Mouse (Mus musculus): ENCODE results near the gene Olfr1019. TPM values are rescaled to one million over a fixed set of nuclear protein-coding genes. Genes with fewer than 3 reads are reported as not detected.

Gene Olfr1019
- polyA plus RNA-seq (2015; fragmentation: Nextera tagmentation; extraction: Ambion mirVana): not detected in 2 replicates

DNA sequence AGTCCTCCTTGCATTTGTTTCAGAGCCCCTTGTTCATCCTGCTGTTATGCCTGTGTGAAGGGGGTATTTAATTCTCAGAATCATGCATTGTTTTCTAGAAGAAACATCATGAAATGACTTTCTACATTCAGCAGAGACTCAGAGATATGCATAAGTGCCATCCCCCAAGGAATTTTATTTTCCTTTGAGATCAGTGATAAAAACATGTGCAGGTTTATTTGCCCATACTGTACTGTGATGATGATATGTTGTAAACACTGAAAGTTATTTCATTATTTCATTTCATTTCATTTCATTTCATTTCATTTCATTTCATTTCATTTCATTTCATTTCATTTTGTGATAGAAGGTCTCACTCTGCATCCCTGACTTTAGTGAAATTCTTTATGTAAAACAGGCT is at the start of gene Olfr1019:
Gene Olfr1019 (minus strand): TSS at position 101 of the 400 bp plus-strand sequence.
- Histone ChIP-seq H3K9me3 (replicated peaks; ENCODE audit: control insufficient read depth, low read length) (no peaks in the 10 kb centered on the region), H3K4me1 (ENCODE audit: control insufficient read depth, low read depth, low read length) (no peaks in the 10 kb centered on the region), H3K4me3 (ENCODE audit: low read depth, low read length) (no peak within 1 kb of the TSS), H3K36me3 (ENCODE audit: control insufficient read depth, insufficient read depth) (no peaks in the 10 kb centered on the region), H3K27ac (ENCODE audit: low read length) (no peak within 1 kb of the TSS), H3K27me3 (ENCODE audit: control insufficient read depth, insufficient read depth, low read depth, low read length) (no peaks in the 10 kb centered on the region), H3K4me2 (ENCODE audit: low read depth, low read length) (no peak within 1 kb of the TSS), H3K9ac (ENCODE audit: low read depth, low read length) (no peak within 1 kb of the TSS)
- ATAC-seq (ENCODE audit: low read depth): no peak

DNA sequence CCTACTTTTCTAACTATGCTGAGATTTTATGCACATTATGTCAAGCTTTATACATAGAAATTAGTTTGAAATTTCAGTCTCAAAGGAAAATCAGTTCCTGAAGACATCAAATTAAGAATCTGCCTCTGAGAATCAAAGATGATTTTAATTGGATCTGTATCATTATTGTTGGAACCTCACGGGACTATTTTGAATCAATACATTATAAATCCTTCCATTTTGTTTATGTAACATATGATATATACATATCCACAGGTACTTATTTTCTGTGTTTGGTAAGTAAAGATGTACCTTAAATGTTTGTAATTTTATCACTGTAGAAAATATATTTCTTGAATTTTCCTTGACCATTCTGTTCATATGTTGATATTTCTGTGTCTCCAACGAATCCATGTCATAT is 40.1 kb upstream of the Olfr1019 start, which contains the start of gene Olfr1023:
Gene Olfr1023 (plus strand): TSS at position 301 of the 400 bp plus-strand sequence.
- Histone ChIP-seq H3K9me3 (replicated peaks; ENCODE audit: control insufficient read depth, low read length) (no peaks in the 10 kb centered on the region), H3K27ac (ENCODE audit: low read length) (no peak within 1 kb of the TSS), H3K4me1 (ENCODE audit: control insufficient read depth, low read depth, low read length) (no peaks in the 10 kb centered on the region), H3K4me2 (ENCODE audit: low read depth, low read length) (no peak within 1 kb of the TSS), H3K9ac (ENCODE audit: low read depth, low read length) (no peak within 1 kb of the TSS), H3K36me3 (ENCODE audit: control insufficient read depth, insufficient read depth) (no peaks in the 10 kb centered on the region), H3K27me3 (ENCODE audit: control insufficient read depth, insufficient read depth, low read depth, low read length) (no peaks in the 10 kb centered on the region), H3K4me3 (ENCODE audit: low read depth, low read length) (no peak within 1 kb of the TSS)
- ATAC-seq (ENCODE audit: low read depth): no peak
- WGBS (ENCODE audit: insufficient replicate concordance): 50% methylated on average over 2 of the region's 2 CpGs

DNA sequence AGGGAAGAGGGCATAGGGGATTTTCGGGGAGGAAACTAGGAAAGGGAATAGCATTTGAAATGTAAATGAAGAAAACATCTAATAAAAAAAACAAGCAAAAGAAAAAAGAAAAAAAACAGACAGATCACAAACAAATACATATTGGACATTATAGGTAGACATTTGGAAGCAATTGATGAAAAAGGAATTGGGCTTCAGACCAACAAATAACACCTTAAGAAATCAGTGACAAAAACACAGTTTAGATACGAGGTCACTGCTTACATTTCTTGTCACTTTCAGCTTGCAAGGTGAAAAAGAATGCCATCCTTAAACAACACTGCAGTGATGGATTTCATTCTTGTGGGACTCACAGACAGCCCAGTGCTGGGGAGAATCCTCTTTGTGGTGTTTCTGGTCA is 23.0 kb upstream of the Olfr1019 start, which contains the start of gene Olfr1022:
Gene Olfr1022 (plus strand): TSS at position 301 of the 400 bp plus-strand sequence.
- ATAC-seq (ENCODE audit: low read depth): no peak
- no peaks in the 10 kb centered on the region for H3K36me3 ChIP-seq (ENCODE audit: control insufficient read depth, insufficient read depth)
- H3K4me1 ChIP-seq (ENCODE audit: control insufficient read depth, low read depth, low read length): no peaks in the 10 kb centered on the region
- WGBS (ENCODE audit: insufficient replicate concordance): 20% methylated on average over 2 of the region's 2 CpGs
- no peaks in the 10 kb centered on the region for H3K9me3 ChIP-seq (replicated peaks; ENCODE audit: control insufficient read depth, low read length)
- H3K4me3 ChIP-seq (ENCODE audit: low read depth, low read length): no peak within 1 kb of the TSS
- H3K4me2 ChIP-seq (ENCODE audit: low read depth, low read length): no peak within 1 kb of the TSS
- H3K27me3 ChIP-seq (ENCODE audit: control insufficient read depth, insufficient read depth, low read depth, low read length): no peaks in the 10 kb centered on the region
- H3K9ac ChIP-seq (ENCODE audit: low read depth, low read length): no peak within 1 kb of the TSS
- no peak within 1 kb of the TSS for H3K27ac ChIP-seq (ENCODE audit: low read length)

DNA sequence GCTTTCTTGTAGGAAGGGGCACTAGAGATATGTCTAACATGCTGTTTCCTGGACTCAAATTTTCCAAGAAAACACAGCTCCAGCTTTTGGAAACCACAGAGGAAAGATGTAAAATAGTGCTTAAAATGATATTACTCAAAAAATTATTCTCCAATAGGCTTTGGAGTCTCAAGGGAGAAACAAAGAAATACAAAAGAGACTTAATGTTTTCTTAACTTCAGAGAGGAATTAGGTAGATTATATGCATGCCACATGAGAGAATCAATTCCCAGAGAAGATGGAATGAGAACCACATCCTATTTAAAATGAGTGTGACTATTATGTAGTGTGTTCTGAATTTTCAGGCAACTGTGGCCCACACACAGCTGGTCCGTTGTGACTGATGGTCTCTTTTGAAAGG is 1.4 kb upstream of the Olfr1019 start, which contains the start of gene Olfr1020:
Gene Olfr1020 (plus strand): TSS at position 301 of the 400 bp plus-strand sequence.
- Histone ChIP-seq H3K27ac (ENCODE audit: low read length) (no peak within 1 kb of the TSS), H3K27me3 (ENCODE audit: control insufficient read depth, insufficient read depth, low read depth, low read length) (no peaks in the 10 kb centered on the region), H3K36me3 (ENCODE audit: control insufficient read depth, insufficient read depth) (no peaks in the 10 kb centered on the region), H3K4me2 (ENCODE audit: low read depth, low read length) (no peak within 1 kb of the TSS), H3K4me1 (ENCODE audit: control insufficient read depth, low read depth, low read length) (no peaks in the 10 kb centered on the region), H3K9ac (ENCODE audit: low read depth, low read length) (no peak within 1 kb of the TSS), H3K4me3 (ENCODE audit: low read depth, low read length) (no peak within 1 kb of the TSS), H3K9me3 (replicated peaks; ENCODE audit: control insufficient read depth, low read length) (no peaks in the 10 kb centered on the region)
- ATAC-seq (ENCODE audit: low read depth): no peak
- WGBS (ENCODE audit: insufficient replicate concordance): 57% methylated on average over 1 of the region's 1 CpGs

DNA sequence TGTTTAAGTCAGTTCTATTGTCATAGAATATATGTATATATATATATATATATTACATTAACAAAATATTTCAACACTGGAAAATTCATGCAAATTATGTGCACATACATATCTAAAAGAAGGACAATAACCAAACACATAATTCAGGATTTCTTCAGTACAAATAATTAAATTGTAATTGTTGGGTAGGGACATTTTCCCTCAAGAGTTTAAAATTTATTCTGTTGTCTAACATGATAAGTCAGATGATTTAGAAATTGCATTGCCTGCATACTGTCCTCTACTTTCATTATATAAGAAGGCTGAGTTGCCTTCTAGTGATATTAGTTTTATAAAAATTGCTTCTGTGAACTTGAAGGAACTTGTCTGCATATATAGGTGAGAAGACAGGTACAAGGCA is 27.1 kb downstream of the Olfr1019 start, which contains the start of gene Olfr1018:
Gene Olfr1018 (plus strand): TSS at position 301 of the 400 bp plus-strand sequence.
- H3K27me3 ChIP-seq (ENCODE audit: control insufficient read depth, insufficient read depth, low read depth, low read length): no peaks in the 10 kb centered on the region
- no peaks in the 10 kb centered on the region for H3K9me3 ChIP-seq (replicated peaks; ENCODE audit: control insufficient read depth, low read length)
- H3K9ac ChIP-seq (ENCODE audit: low read depth, low read length): no peak within 1 kb of the TSS
- no peak for ATAC-seq (ENCODE audit: low read depth)
- H3K36me3 ChIP-seq (ENCODE audit: control insufficient read depth, insufficient read depth): no peaks in the 10 kb centered on the region
- H3K4me3 ChIP-seq (ENCODE audit: low read depth, low read length): no peak within 1 kb of the TSS
- no peaks in the 10 kb centered on the region for H3K4me1 ChIP-seq (ENCODE audit: control insufficient read depth, low read depth, low read length)
- no peak within 1 kb of the TSS for H3K4me2 ChIP-seq (ENCODE audit: low read depth, low read length)
- H3K27ac ChIP-seq (ENCODE audit: low read length): no peak within 1 kb of the TSS

DNA sequence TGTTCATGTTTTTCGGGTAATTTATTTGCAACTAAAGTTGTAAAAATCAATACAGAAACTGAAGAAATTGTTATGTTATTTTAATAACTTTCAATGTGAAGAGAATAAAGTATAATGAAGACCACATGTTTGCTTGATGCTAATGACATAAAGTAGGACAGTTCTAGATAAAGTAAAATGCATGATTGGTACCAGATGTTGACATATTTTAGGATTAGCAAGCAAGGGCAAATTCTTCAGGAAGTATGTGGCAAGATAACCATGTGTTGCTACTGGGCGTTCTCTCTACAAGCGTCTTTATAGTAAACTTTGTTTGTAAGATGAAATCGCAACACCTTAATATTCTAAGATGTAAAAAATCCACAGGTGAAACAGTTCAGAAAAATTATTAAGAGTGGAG is 40.8 kb downstream of the Olfr1019 start:
- ATAC-seq (ENCODE audit: low read depth): no peak
- H3K4me2 ChIP-seq (ENCODE audit: low read depth, low read length): no peak overlapping the region
- 63% methylated on average over 4 of the region's 4 CpGs for WGBS (ENCODE audit: insufficient replicate concordance)
- H3K4me3 ChIP-seq (ENCODE audit: low read depth, low read length): no peak overlapping the region
- no peaks in the 10 kb centered on the region for H3K36me3 ChIP-seq (ENCODE audit: control insufficient read depth, insufficient read depth)
- H3K9ac ChIP-seq (ENCODE audit: low read depth, low read length): no peak overlapping the region
- no peaks in the 10 kb centered on the region for H3K27me3 ChIP-seq (ENCODE audit: control insufficient read depth, insufficient read depth, low read depth, low read length)
- H3K4me1 ChIP-seq (ENCODE audit: control insufficient read depth, low read depth, low read length): no peaks in the 10 kb centered on the region
- H3K27ac ChIP-seq (ENCODE audit: low read length): no peak overlapping the region
- no peaks in the 10 kb centered on the region for H3K9me3 ChIP-seq (replicated peaks; ENCODE audit: control insufficient read depth, low read length)

DNA sequence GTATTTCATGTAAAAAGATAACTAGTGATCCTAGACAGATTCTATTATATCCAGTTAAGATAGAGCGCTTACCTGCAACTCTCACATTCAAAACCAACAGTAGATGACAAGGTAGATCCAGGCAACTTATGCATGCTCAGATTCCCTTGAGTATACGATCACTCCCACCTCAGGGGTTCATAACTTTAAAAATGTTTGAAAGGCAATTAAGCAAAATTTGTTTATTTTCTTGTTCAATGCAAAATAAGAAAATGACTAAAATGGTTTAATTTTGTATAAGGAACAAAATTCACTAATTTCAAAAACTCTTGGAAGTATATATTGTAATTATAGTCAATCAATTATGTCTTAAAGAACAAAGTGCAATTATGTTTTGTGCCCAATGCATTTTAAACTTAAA is 42.8 kb downstream of the Olfr1019 start, which contains the start of gene Olfr1016:
Gene Olfr1016 (minus strand): TSS at position 101 of the 400 bp plus-strand sequence.
- H3K9ac ChIP-seq (ENCODE audit: low read depth, low read length): no peak within 1 kb of the TSS
- H3K9me3 ChIP-seq (replicated peaks; ENCODE audit: control insufficient read depth, low read length): no peaks in the 10 kb centered on the region
- H3K4me1 ChIP-seq (ENCODE audit: control insufficient read depth, low read depth, low read length): no peaks in the 10 kb centered on the region
- ATAC-seq (ENCODE audit: low read depth): no peak
- no peak within 1 kb of the TSS for H3K4me3 ChIP-seq (ENCODE audit: low read depth, low read length)
- 59% methylated on average over 2 of the region's 2 CpGs for WGBS (ENCODE audit: insufficient replicate concordance)
- no peaks in the 10 kb centered on the region for H3K27me3 ChIP-seq (ENCODE audit: control insufficient read depth, insufficient read depth, low read depth, low read length)
- no peaks in the 10 kb centered on the region for H3K36me3 ChIP-seq (ENCODE audit: control insufficient read depth, insufficient read depth)
- H3K27ac ChIP-seq (ENCODE audit: low read length): no peak within 1 kb of the TSS
- H3K4me2 ChIP-seq (ENCODE audit: low read depth, low read length): no peak within 1 kb of the TSS

DNA sequence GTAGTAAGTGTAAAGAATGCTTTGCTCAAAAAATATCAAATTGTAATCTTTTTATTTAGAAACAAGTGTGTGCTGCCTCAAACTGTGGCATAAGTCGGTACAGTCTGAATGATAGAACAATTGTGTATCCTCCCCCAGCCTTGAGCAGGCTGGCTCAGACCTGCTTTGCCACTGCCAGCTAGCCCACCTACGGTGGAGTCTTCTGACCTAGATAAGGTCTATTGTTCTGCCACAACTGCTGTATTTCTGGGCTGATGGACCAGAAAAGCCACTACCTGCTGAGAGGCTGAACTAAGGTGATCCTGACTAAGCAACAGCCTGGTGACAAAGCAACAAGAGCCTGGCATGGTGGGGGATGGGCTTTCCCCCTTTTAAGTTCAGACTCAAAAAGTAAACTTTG is 53.0 kb downstream of the Olfr1019 start:
- no peak overlapping the region for H3K27ac ChIP-seq (ENCODE audit: low read length)
- H3K36me3 ChIP-seq (ENCODE audit: control insufficient read depth, insufficient read depth): no peaks in the 10 kb centered on the region
- H3K4me1 ChIP-seq (ENCODE audit: control insufficient read depth, low read depth, low read length): no peaks in the 10 kb centered on the region
- no peak overlapping the region for H3K4me3 ChIP-seq (ENCODE audit: low read depth, low read length)
- no peak overlapping the region for H3K9ac ChIP-seq (ENCODE audit: low read depth, low read length)
- no peaks in the 10 kb centered on the region for H3K27me3 ChIP-seq (ENCODE audit: control insufficient read depth, insufficient read depth, low read depth, low read length)
- H3K4me2 ChIP-seq (ENCODE audit: low read depth, low read length): no peak overlapping the region
- no peak for ATAC-seq (ENCODE audit: low read depth)
- no peaks in the 10 kb centered on the region for H3K9me3 ChIP-seq (replicated peaks; ENCODE audit: control insufficient read depth, low read length)
- WGBS (ENCODE audit: insufficient replicate concordance): 52% methylated on average over 2 of the region's 2 CpGs

Measured in liver, embryonic 16.5 days (tissue).